Mouse (Mus musculus) urinary bladder, postnatal 25 days (tissue): Measurements from ENCODE around the gene Gm45521.

Experiments
- DNase-seq: peaks from one replicate; pipeline ENCODE4 v3.0.0; 2022; ENCODE audit warnings: low spot score

Gm45521 gene

DNA sequence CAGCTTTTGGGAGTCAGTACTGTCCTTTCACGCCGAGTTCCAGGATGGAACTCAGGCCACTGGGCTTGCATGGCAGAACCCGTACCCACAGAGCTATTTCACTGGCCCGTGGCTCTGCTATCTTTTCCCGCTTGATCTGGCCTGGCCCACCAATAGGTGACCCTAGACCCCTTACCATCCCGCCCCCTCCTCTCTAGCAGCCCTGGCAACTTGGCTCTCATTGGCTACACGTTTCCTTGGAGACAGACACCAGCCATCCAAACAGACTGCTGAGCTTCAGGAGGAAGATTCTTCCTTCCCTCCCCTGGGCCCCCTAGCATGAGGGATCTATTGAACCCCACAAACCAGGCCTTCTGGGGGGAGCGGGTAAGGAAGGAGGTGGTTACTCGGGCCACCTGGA lies at the start of gene Gm45521:
Gm45521 (plus strand) TSS at position 240 of the 400 bp plus-strand sequence.
- no peak for DNase-seq

GRCm38 (mm10) chr14:7909472-7909871 lies 47.6 kb upstream of the Gm45521 start:
- no peak for DNase-seq

GRCm38 (mm10) chr14:7913842-7914241 lies 43.2 kb upstream of the Gm45521 start:
- no peak for DNase-seq

- no peak for DNase-seq
These were observed 42.6 kb upstream of the Gm45521 start for GRCm38 (mm10) chr14:7914461-7914860.

DNA sequence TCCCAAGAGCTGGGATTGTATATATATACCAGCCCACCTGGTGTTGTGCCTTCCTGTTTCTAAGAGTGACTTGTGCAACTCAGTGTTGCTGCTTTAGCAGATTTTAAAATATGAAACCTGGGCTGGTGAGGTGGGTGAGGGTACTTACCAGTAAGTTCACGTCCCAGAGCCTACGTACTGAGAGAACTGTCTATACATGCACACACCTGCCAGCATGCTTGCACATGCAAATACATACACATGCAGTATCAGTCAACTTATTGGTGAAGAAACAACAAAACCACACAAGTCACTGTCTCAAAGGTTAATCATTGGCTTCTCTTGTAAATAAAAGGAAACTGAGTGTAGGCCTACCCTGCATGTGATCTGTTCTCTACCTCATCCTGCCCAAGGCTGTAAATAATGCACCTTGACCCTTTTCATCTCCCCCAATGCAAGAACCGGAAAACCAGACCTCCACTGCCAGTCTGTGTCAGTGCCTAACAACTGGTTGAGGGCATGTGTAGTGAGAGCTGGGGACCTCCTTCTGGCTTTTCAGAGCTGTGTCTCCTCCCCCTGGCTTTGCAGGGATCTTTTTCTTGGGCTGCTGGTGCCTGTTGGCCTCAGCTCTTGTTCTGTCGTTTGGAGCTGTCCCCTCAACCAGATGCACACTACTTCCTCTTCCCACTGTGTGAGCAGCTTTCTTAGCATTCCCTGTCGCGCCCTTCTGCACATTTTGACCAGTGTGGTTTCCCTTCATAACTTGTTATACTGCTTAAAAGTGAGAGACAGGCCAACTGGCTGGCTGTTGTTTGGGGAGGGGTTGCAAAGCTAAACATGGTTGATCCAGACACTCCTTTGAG lies 38.7 kb upstream of the Gm45521 start:
- no peak for DNase-seq

DNA sequence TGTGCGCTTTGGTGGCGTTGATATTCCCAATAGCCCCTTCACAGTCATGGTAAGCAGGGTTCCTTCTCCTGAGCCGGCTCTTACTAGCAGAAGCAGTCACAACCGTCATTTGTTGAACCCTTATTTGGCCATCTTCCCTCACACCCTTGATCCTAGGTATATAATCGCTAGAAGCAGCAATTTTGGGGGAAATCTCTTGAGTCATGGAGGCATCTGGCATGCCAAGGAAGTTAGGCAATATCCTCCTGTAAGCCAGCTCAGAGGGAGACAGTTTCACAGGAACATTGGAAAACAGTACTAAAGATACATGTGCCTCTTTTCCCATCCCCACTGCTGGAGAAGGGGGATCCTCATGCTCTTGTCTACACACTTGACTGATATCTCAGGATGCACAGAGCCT lies 37.8 kb upstream of the Gm45521 start:
- no peak for DNase-seq

DNA sequence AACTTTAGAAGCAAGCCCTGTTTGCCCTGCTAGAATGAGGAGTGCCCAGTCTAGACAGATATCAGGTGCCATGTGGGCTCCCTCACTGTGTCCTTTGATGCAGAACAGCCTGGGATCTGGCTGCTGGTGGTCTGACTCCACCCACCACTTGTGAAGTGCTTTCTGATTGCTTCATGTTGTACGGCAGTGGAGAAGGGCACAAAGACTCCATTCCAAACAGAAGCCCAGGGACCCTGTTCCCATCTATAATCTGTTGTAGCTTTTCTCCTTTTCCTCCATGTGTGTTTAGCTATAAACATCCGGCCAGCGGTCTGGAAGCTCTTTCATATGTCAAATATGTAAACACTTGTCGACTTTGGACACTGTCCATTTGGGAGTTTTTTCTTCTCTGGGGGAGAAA lies 37.2 kb upstream of the Gm45521 start:
- no peak for DNase-seq

GRCm38 (mm10) chr14:7921459-7921858 lies 35.6 kb upstream of the Gm45521 start:
- no peak for DNase-seq

- no peak for DNase-seq
These were observed 33.5 kb upstream of the Gm45521 start for GRCm38 (mm10) chr14:7923635-7924034.

- no peak for DNase-seq
These were observed 28.7 kb upstream of the Gm45521 start for GRCm38 (mm10) chr14:7928362-7928761.

GRCm38 (mm10) chr14:7929029-7929428 lies 28.1 kb upstream of the Gm45521 start:
- no peak for DNase-seq

- no peak for DNase-seq
These were observed 24.9 kb upstream of the Gm45521 start for GRCm38 (mm10) chr14:7932151-7932550.

GRCm38 (mm10) chr14:7934166-7934565 lies 22.9 kb upstream of the Gm45521 start:
- DNase-seq, result no peak

DNA sequence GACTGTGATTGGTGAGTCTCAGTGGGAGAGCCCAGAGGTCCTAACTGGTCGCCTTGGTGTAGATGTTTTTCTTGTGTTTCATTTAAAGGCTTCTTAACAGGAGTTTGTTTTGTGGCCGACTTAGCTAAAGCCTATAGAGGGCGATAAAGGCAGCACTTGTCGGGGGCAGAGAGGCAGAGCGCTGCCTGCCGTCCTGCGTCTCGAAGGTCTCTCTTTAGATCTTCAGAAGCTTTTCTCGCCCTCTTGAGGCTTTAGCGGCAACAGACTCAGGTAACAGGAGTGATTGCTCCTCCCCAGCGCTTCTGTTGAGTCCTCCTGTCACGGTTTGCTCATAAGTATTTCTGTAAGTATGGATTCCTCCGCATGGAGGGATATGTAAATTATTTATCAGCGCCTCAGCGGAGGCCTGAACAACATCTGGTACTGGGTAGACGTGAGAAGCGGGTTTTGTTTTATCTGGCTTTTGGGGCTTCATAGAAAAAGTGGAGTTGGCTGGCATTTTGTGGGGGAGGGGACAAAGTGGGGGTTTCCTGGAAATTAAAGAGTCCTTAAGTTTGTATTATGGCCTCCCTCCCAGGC lies 19.9 kb upstream of the Gm45521 start:
- no peak for DNase-seq

DNA sequence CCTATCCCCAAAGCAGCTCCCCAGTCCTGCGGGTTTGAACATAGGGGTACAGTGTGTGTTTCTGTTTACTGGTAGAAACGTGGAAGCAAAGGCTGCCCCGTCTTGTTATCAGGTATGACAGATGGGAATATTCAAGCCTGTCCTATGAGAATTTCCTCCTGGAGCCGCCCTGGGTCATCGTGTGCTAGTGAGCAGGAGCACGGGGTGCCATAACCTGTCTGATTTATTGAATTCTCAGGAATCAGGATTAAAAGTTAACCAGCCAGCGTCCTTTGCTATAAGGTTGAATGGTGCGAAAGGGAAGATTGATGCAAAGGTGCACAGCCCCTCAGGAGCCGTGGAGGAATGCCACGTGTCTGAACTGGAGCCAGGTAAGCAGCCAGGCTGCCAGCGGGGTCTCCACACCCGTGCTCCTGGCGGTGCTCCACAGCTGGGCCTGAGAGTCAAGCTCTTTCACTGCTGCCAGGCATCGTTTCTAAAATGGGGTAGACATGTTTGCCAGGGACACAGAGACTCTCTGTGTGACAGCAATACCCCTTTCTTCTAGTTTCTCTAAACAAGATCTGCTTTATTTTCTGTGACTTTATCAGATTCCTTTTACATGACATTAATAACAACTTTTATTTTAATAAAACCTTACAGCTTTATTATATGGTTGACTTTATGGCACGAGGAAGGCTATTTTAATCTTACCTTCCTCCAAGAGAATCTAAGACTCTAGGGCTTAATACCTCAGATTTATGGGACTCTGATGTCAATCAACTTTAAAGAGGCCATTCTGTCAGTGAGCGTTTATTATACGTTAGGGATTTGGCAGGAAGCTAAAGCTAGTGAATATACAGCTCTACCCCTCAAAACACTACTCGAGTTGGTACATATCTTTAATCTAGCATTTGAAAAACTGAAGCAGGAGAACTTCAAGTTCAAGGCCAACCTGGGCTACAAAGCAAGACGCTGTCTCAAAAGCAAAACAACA lies 18.0 kb upstream of the Gm45521 start:
- DNase-seq, result no peak

- DNase-seq, result no peak
These were observed 15.7 kb upstream of the Gm45521 start for GRCm38 (mm10) chr14:7941413-7941812.

DNA sequence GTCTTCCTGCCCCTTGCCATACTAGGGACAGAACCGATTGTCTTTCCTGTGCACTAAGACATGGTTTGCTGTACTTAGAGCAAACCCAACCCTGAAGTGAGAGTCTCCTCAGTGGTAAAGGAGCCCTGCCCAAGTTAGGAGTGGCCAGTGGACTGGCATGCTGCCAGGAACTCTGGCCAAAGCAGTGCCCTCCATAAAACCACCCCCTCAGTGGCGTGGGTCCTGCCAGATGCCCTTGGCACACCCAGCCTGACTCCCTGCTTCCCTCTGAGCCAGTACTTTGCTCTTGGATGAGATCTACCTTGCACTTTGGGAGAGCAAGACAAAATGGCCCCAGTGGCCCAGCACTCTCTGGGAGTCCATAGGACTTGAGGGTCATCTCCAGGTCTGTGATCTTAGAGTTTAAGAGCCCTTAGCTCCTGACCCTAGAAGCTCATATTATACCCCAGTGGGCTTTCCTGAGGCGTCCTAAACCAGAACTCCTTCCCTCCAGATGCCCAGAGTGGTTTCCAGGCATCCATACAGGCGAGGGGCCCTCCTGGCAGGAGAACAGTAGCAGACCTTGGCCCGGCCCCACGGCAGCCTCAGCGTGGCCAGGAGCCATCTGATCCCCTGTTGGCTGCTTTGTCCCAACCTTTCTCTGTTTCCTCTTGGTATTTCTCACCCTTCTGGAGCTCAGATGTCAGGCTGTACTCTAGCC lies 13.8 kb upstream of the Gm45521 start:
- no peak for DNase-seq

- DNase-seq, result no peak
These were observed 13.3 kb upstream of the Gm45521 start for GRCm38 (mm10) chr14:7943801-7944135.

DNA sequence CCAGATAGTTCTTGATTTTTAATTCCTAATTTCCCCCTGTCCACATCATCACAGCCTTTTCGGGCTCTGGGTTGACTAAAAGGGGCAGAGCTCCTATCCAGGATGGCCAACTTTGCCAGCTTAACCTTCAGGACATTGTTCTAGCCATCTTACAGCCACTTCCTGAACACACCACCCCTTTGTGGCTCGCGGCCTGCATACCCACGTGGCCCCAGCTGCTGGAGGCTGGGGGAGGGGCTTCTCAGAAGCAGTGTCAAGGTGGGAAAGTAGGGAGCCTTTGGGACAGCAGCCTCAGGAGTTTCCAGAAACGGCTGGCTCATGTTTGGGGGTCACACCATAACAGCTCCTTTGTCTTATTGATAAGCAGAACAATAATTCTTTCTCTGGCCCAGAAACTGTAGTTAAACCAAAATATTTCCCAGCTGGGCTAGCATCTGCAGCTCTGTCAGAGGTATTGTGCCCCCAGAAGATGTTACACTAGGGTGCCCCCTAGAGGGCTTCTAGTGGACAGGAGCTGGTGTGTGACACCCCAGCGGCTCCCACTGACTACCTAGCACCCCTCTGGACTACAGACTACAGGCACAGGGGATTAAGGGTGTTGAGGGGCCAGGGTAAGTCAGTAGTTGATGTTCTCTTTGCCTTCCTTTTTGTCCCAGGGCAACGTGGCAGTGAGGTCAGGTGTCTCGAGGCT lies 12.6 kb upstream of the Gm45521 start:
- no peak for DNase-seq

DNA sequence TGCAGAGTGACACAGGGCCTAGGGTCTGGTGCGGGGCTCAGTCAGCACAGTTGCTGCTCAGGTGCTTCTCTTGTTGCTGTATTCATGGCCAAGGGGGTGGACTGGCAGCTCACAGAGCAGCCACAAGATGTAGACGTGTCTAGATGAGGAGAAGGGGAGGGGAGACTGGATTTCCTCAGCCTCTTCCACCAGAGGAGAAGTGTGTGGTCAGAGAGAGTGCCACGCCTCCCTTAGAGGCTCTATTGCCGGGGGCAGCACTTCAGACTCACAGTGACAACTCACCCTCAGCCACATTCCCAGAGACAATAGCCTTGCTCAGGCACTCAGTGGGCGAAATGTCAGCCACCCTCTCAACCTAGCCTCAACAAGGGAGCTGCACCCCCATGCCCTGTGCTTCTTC lies 11.8 kb upstream of the Gm45521 start:
- no peak for DNase-seq

DNA sequence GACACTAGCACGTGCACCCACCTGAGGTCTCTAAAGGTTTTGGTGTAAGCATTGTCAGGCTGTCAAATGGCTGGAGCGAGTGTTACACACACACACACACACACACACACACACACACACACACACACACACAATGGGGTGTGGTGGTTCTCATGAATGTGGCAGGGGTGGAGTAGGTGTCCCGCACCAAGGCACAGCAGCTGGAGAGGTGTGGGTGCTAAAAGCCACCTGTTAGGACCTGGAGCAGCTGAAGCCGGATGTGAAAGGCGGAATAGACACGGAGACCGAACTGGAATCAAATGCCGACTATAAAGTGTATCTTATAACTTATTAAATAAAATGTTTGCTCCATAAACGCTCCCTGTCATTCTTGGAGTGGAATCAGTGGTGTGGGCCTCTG lies 5.9 kb upstream of the Gm45521 start:
- no peak for DNase-seq
